Mouse (Mus musculus) adrenal gland, postnatal 36 days (tissue): Measurements from ENCODE around the gene Ccdc83. TPM values are rescaled to one million over a fixed set of nuclear protein-coding genes. Genes with fewer than 3 reads are reported as not detected.

ENCODE experiments used
- total RNA-seq, 2 experiments: library from RNA; stranded (reverse); gene quantifications; 2 replicates each; pipeline ENCODE4 v1.2.3; 2021

The Ccdc83 gene
- total RNA-seq, 2 experiments from 2014 or later, result not detected

Other genes starting within 250 kb of the Ccdc83 start
- 100 to 1,000 TPM; 148 to 152 TPM for gene Picalm, start 135.6 kb downstream of the Ccdc83 start, total RNA-seq
- gene Sytl2, start 36.5 kb upstream of the Ccdc83 start, total RNA-seq, result 1 to 10 TPM; 4.6 to 4.7 TPM
- gene Ccdc89, start 160.8 kb upstream of the Ccdc83 start, total RNA-seq, result under 1 TPM; 0.36 to 0.43 TPM
- 10 to 100 TPM; 71.8 to 77.5 TPM for gene Crebzf, start 177.0 kb upstream of the Ccdc83 start, total RNA-seq
- 10 to 100 TPM; 52.5 to 58.1 TPM for gene Tmem126a, start 191.5 kb upstream of the Ccdc83 start, total RNA-seq
- 10 to 100 TPM; 19.2 to 21.1 TPM for gene Tmem126b, start 210.2 kb upstream of the Ccdc83 start, total RNA-seq
- 100 to 1,000 TPM in 1 of 2 experiments, 10 to 100 TPM in 1; 93.3 to 123 TPM for gene Dlg2, start 210.9 kb upstream of the Ccdc83 start, total RNA-seq